ENCODE assay signal across 26 mouse cellular contexts in genomic region chr11:94255733-94256132, GRCm38 (mm10). TPM values are rescaled to one million over a fixed set of nuclear protein-coding genes. Genes with fewer than 3 reads are reported as not detected.
"Had no signal": no experiment of that assay in that cellular context is flagged by ENCODE, and none has a peak within 500 bp of the region (broad histone marks: within the 10 kb centered on the region; RNA-seq: fewer than 3 reads in every experiment).

No protein-coding gene starts in this region.

- H3K27me3 ChIP-seq: kidney, embryonic 15.5 days; midbrain, embryonic 12.5 days had no signal

- H3K9ac ChIP-seq: kidney, embryonic 15.5 days; liver, embryonic 13.5 days; midbrain, embryonic 12.5 days had no signal

- DNase-seq: kidney, adult 8-10 months; kidney, postnatal 10 days; kidney, postnatal 36 days; layer of hippocampus, postnatal 36 days; liver, embryonic 13.5 days; lung, adult 2 months; lung, postnatal 14 days; right cerebral cortex, adult 18-20 months; right cerebral cortex, postnatal 14 days; right cerebral cortex, postnatal 4 days; thymus, postnatal 25 days had no signal

- H3K36me3 ChIP-seq: kidney, embryonic 15.5 days; liver, embryonic 13.5 days; midbrain, embryonic 12.5 days had no signal

- H3K4me3 ChIP-seq: kidney, embryonic 15.5 days; left cerebral cortex, adult 2 months; liver, embryonic 13.5 days; midbrain, embryonic 12.5 days had no signal

- H3K4me2 ChIP-seq: kidney, embryonic 15.5 days; liver, embryonic 13.5 days; midbrain, embryonic 12.5 days had no signal

- H3K4me1 ChIP-seq: midbrain, embryonic 12.5 days had no signal

- H3K9me3 ChIP-seq: kidney, embryonic 15.5 days; midbrain, embryonic 12.5 days had no signal

- H3K27ac ChIP-seq: kidney, embryonic 15.5 days; left cerebral cortex, adult 2 months; liver, embryonic 13.5 days; macrophage; midbrain, embryonic 12.5 days; stomach, postnatal 0 days had no signal

RNA-seq across cellular contexts. Expression of gene Wfikkn2, which starts 9.9 kb away (rescaled TPM):
- total RNA-seq: megakaryocyte, adult 5-6 weeks had no signal
- polyA plus RNA-seq: macrophage had no signal

RNA-seq across cellular contexts. Expression of gene Gm21885, which starts 25.9 kb away (rescaled TPM):
- total RNA-seq: layer of hippocampus, adult 8-10 months; layer of hippocampus, postnatal 10 days; layer of hippocampus, postnatal 36 days; left cerebral cortex, adult 2 months; left cerebral cortex, postnatal 10 days; left cerebral cortex, postnatal 36 days; liver, adult 2 months; megakaryocyte, adult 5-6 weeks; midbrain, postnatal 0 days had no signal
- polyA plus RNA-seq: kidney, embryonic 15.5 days; liver, embryonic 13.5 days; lung, adult 2 months; macrophage; midbrain, postnatal 0 days; neural tube, embryonic 11.5 days; neural tube, embryonic 14.5 days; stomach, postnatal 0 days; thymus, postnatal 0 days had no signal
